Mouse (Mus musculus): ENCODE measurements around the gene Rgl1.

DNA sequence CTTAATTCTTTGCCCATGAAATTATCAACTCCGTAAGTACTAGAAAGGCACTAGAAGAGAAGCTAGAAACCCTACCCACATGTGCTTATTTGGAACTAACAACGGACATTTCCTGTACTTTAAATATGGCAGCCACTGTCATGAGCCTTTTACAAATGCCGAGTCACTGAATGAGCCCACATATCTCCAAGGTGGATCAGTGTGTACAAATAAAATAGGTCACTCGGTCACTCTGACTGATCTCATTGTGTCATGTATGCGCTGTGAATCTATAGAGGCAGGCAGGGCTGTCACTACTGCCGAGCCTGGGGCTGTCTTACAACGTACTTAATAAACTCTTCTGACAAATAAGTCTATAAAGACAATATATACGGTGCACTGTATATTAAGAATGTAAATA, 181.2 kb downstream of the Rgl1 start:
- TF ChIP-seq POLR2A (IDR thresholded peaks at IDR 0.05; ENCODE audit: control insufficient read depth, low read depth, low read length) (no peak), CTCF (IDR thresholded peaks at IDR 0.05; ENCODE audit: control insufficient read depth, insufficient read depth, insufficient replicate concordance, low read depth, low read length) (no peak)
